Mouse (Mus musculus) CH12.LX (cell line): Measurements from ENCODE around the gene Pum1. TPM values are rescaled to one million over a fixed set of nuclear protein-coding genes. Genes with fewer than 3 reads are reported as not detected.

ENCODE experiments used
- DNase-seq: peaks from one replicate; pipeline ENCODE4 v3.0.0-alpha.2; 2013; ENCODE audit errors: extremely low read depth
- H3K27ac ChIP-seq: 2 replicates; pipeline ENCODE4 v1.5.1; 2012; ENCODE audit warnings: low read depth, mild to moderate bottlenecking, control low read depth, moderate library complexity; ENCODE audit not compliant: insufficient read depth
- H3K27me3 ChIP-seq: replicated peaks from 2 replicates; pipeline ENCODE3; 2012; ENCODE audit warnings: inconsistent platforms
- H3K36me3 ChIP-seq, 2 experiments: replicated peaks in 1 of 2; 2 replicates each; pipeline versions ENCODE3 to v1.6.1; 2012; ENCODE audit warnings: inconsistent platforms in 1 of 2, low read length in 1 of 2, mild to moderate bottlenecking in 1 of 2, mixed read lengths in 1 of 2, moderate library complexity in 1 of 2; ENCODE audit not compliant: control insufficient read depth in 1 of 2, insufficient read depth in 1 of 2
- H3K4me1 ChIP-seq, 2 experiments: 2 replicates each; pipeline ENCODE4 v1.6.1; 2012; ENCODE audit warnings: inconsistent platforms in 1 of 2, moderate library complexity in 1 of 2; ENCODE audit not compliant: insufficient read depth in 2 of 2, control insufficient read depth in 1 of 2
- H3K4me2 ChIP-seq: 2 replicates; pipeline ENCODE4 v1.6.1; 2012; ENCODE audit warnings: low read depth, mild to moderate bottlenecking, control low read depth; ENCODE audit not compliant: poor library complexity, insufficient read depth, severe bottlenecking
- H3K4me3 ChIP-seq, 3 experiments: fragments of 150-350 bp in 1 of 3; sonication (generic) in 1 of 3; replicated peaks in 1 of 3; 2 replicates each; pipeline versions ENCODE3 to v1.5.1; 2011 to 2012; ENCODE audit warnings: low read depth in 2 of 3, low read length in 2 of 3, mild to moderate bottlenecking in 2 of 3, moderate library complexity in 2 of 3, control low read depth in 1 of 3, improper control_type of control experiment in 1 of 3, inconsistent platforms in 1 of 3, mixed read lengths in 1 of 3; ENCODE audit not compliant: poor library complexity in 1 of 3
- H3K79me2 ChIP-seq: replicated peaks from 2 replicates; pipeline ENCODE4 v1.6.1; 2012; ENCODE audit warnings: mild to moderate bottlenecking, moderate library complexity; ENCODE audit not compliant: control insufficient read depth, poor library complexity, insufficient read depth, severe bottlenecking; ENCODE audit errors: extremely low read depth
- H3K9ac ChIP-seq: 2 replicates; pipeline ENCODE4 v1.6.1; 2012; ENCODE audit warnings: low read depth, mild to moderate bottlenecking, control low read depth, moderate library complexity; ENCODE audit not compliant: insufficient read depth
- H3K9me3 ChIP-seq: replicated peaks from 2 replicates; pipeline ENCODE3; 2012; ENCODE audit warnings: low read length, inconsistent platforms, mixed read lengths
- BHLHE40 ChIP-seq: IDR thresholded peaks from 2 replicates; pipeline ENCODE4 v1.6.1; 2011; ENCODE audit warnings: mild to moderate bottlenecking, low read depth, low read length, improper control_type of control experiment
- CHD2 ChIP-seq: IDR thresholded peaks from 2 replicates; pipeline ENCODE4 v1.6.1; 2011; ENCODE audit warnings: low read length, improper control_type of control experiment
- CTCF ChIP-seq, 2 experiments: IDR thresholded peaks in 1 of 2; conservative IDR thresholded peaks in 1 of 2; 2 replicates each; pipeline ENCODE4 v1.5.1; 2011 to 2012; ENCODE audit warnings: low read depth in 2 of 2, low read length in 2 of 2, improper control_type of control experiment in 1 of 2, inconsistent platforms in 1 of 2, mild to moderate bottlenecking in 1 of 2, moderate library complexity in 1 of 2
- E2F4 ChIP-seq: IDR thresholded peaks from 2 replicates; pipeline ENCODE4 v1.6.1; 2011; ENCODE audit warnings: low read depth, low read length, improper control_type of control experiment; ENCODE audit not compliant: insufficient replicate concordance
- EP300 ChIP-seq: IDR thresholded peaks from 2 replicates; pipeline ENCODE4 v1.6.1; 2011; ENCODE audit warnings: low read length, improper control_type of control experiment
- ETS1 ChIP-seq: conservative IDR thresholded peaks from 2 replicates; pipeline ENCODE4 v1.6.1; 2012; ENCODE audit warnings: low read depth, mild to moderate bottlenecking, inconsistent platforms, low read length, improper control_type of control experiment, moderate library complexity
- GABPA ChIP-seq: IDR thresholded peaks from 2 replicates; pipeline ENCODE4 v1.6.1; 2012; ENCODE audit warnings: low read depth, low read length, improper control_type of control experiment, inconsistent platforms; ENCODE audit not compliant: insufficient replicate concordance
- HCFC1 ChIP-seq: IDR thresholded peaks from 2 replicates; pipeline ENCODE4 v1.6.1; 2012; ENCODE audit warnings: low read depth, mild to moderate bottlenecking, inconsistent platforms, low read length, improper control_type of control experiment
- JUND ChIP-seq: conservative IDR thresholded peaks from 2 replicates; pipeline ENCODE4 v1.6.1; 2011; ENCODE audit warnings: low read depth, low read length, improper control_type of control experiment
- KAT2A ChIP-seq: IDR thresholded peaks from 2 replicates; pipeline ENCODE4 v1.6.1; 2012; ENCODE audit warnings: low read length, improper control_type of control experiment, inconsistent platforms; ENCODE audit not compliant: insufficient replicate concordance
- MAFK ChIP-seq: IDR thresholded peaks from 2 replicates; pipeline ENCODE4 v1.6.1; 2011; ENCODE audit warnings: low read length, improper control_type of control experiment; ENCODE audit not compliant: insufficient replicate concordance
- MAZ ChIP-seq: IDR thresholded peaks from 2 replicates; pipeline ENCODE4 v1.6.1; 2012; ENCODE audit warnings: low read depth, mild to moderate bottlenecking, inconsistent platforms, low read length, improper control_type of control experiment, moderate library complexity
- MEF2A ChIP-seq: IDR thresholded peaks from 2 replicates; pipeline ENCODE4 v1.6.1; 2014; ENCODE audit warnings: low read depth, mild to moderate bottlenecking, inconsistent platforms, low read length, improper control_type of control experiment, borderline replicate concordance
- MYC ChIP-seq: IDR thresholded peaks from 2 replicates; pipeline ENCODE4 v1.6.1; 2011; ENCODE audit warnings: low read depth, mild to moderate bottlenecking, improper control_type of control experiment, low read length
- NELFE ChIP-seq: IDR thresholded peaks from 2 replicates; pipeline ENCODE4 v1.6.1; 2011; ENCODE audit warnings: low read depth, low read length, improper control_type of control experiment
- PAX5 ChIP-seq: IDR thresholded peaks from 2 replicates; pipeline ENCODE4 v1.6.1; 2012; ENCODE audit warnings: low read length, inconsistent platforms, mixed read lengths
- POLR2AphosphoS2 ChIP-seq: IDR thresholded peaks from 2 replicates; pipeline ENCODE4 v1.6.1; 2011; ENCODE audit warnings: low read depth, low read length, improper control_type of control experiment
- RAD21 ChIP-seq: IDR thresholded peaks from 2 replicates; pipeline ENCODE4 v1.6.1; 2011; ENCODE audit warnings: low read depth, mild to moderate bottlenecking, low read length, improper control_type of control experiment, moderate library complexity
- RCOR1 ChIP-seq: conservative IDR thresholded peaks from 2 replicates; pipeline ENCODE4 v1.6.1; 2012; ENCODE audit warnings: low read depth, mild to moderate bottlenecking, inconsistent platforms, low read length, improper control_type of control experiment
- SIN3A ChIP-seq: IDR thresholded peaks from 2 replicates; pipeline ENCODE4 v1.6.1; 2012; ENCODE audit warnings: low read length, improper control_type of control experiment, inconsistent platforms
- TBP ChIP-seq: conservative IDR thresholded peaks from 2 replicates; pipeline ENCODE4 v1.6.1; 2011; ENCODE audit warnings: low read depth, low read length, improper control_type of control experiment
- ZC3H11A ChIP-seq: IDR thresholded peaks from 2 replicates; pipeline ENCODE4 v1.6.1; 2012; ENCODE audit warnings: low read depth, mild to moderate bottlenecking, inconsistent platforms, low read length, improper control_type of control experiment
- ZKSCAN1 ChIP-seq: IDR thresholded peaks from 2 replicates; pipeline ENCODE4 v1.6.1; 2012; ENCODE audit warnings: low read depth, inconsistent platforms, low read length, improper control_type of control experiment, borderline replicate concordance
- ZMIZ1 ChIP-seq: IDR thresholded peaks from 2 replicates; pipeline ENCODE4 v1.6.1; 2012; ENCODE audit warnings: low read depth, mild to moderate bottlenecking, inconsistent platforms, low read length, improper control_type of control experiment
- ZNF384 ChIP-seq: IDR thresholded peaks from 2 replicates; pipeline ENCODE4 v1.6.1; 2012; ENCODE audit warnings: low read depth, low read length, improper control_type of control experiment, inconsistent platforms
- dilution Hi-C: fragments of 300-500 bp; cut with MboI; formaldehyde crosslinking; loops from 2 replicates; pipeline ENCODE4 v1.14.3; 2020; ENCODE audit warnings: low sequenced_read_pairs; ENCODE audit not compliant: extremely low pct_unique_long_range_greater_than_20kb, extremely low pct_ligation_motif_present
- in situ Hi-C: fragments of 300-500 bp; cut with MboI; formaldehyde crosslinking; loops from 3 replicates; pipeline ENCODE4 v1.14.3; 2019; ENCODE audit warnings: low sequenced_read_pairs, low pct_ligation_motif_present, low pct_unique_long_range_greater_than_20kb, mixed read lengths
- polyA plus RNA-seq: library from polyadenylated mRNA; unstranded; fragments of >175 nt; gene quantifications from 2 replicates; pipeline ENCODE4 v1.2.1, GENCODE M21; 2012; ENCODE audit warnings: low read depth; ENCODE audit not compliant: insufficient read length
- total RNA-seq, 2 experiments: library from RNA; depleted of rRNA; stranded (reverse); fragments of 300-350 nt in 1 of 2; fragments of >200 nt in 1 of 2; gene quantifications; 2 replicates each; pipeline ENCODE4 v1.2.3; 2012 to 2014

Gene Pum1
- total and polyA plus RNA-seq, 3 experiments: 17.1 to 41.0 (median 38.0) TPM

GRCm38 (mm10) chr4:130693936-130694335 lies 30.8 kb downstream of the Pum1 start:
- peaks cover 93% of the 10 kb centered on the region for H3K79me2 ChIP-seq
- no peak overlapping the region for H3K4me2 ChIP-seq
- H3K27me3 ChIP-seq: no peaks in the 10 kb centered on the region
- H3K9ac ChIP-seq: no peak overlapping the region
- dilution Hi-C loops (no loop called here), in situ Hi-C loops (no loop called here)
- H3K4me1 ChIP-seq: peaks cover 0 to 23% of the 10 kb centered on the region in 2 experiments; a peak in 2 of 4 replicates
- H3K36me3 ChIP-seq: peaks cover 16 to 69% of the 10 kb centered on the region in 2 experiments
- no peak overlapping the region for H3K4me3 ChIP-seq
- TF ChIP-seq EP300: no peak
- TF ChIP-seq MEF2A: no peak
- TF ChIP-seq MAFK: no peak
- no peak for TF ChIP-seq POLR2AphosphoS2
- no peak for TF ChIP-seq CTCF (conservative IDR thresholded peaks at IDR 0.05 in 1 of 2, IDR thresholded peaks at IDR 0.05 in 1 of 2; ENCODE audit: low read depth in 2 of 2, low read length in 2 of 2)
- no peak for TF ChIP-seq JUND
- TF ChIP-seq ZC3H11A: no peak
- TF ChIP-seq ETS1: no peak
- no peak for TF ChIP-seq BHLHE40
- no peak for TF ChIP-seq MYC
- no peak for TF ChIP-seq GABPA
- TF ChIP-seq ZKSCAN1: no peak
- TF ChIP-seq ZNF384: no peak
- no peak for TF ChIP-seq RCOR1
- no peak for DNase-seq
- H3K9me3 ChIP-seq: no peaks in the 10 kb centered on the region
- H3K27ac ChIP-seq: no peak overlapping the region

GRCm38 (mm10) chr4:130694982-130695381 lies 31.9 kb downstream of the Pum1 start:
- no peak for DNase-seq
- Histone ChIP-seq H3K36me3 (peaks cover 20 to 70% of the 10 kb centered on the region in 2 experiments), H3K4me3 (no peak overlapping the region), H3K9ac (no peak overlapping the region), H3K79me2 (peaks cover 92% of the 10 kb centered on the region), H3K27me3 (no peaks in the 10 kb centered on the region), H3K4me2 (no peak overlapping the region), H3K27ac (no peak overlapping the region; the same call in 1 of the 2 replicates), H3K4me1 (peaks cover 0 to 23% of the 10 kb centered on the region in 2 experiments; a peak in 2 of 4 replicates), H3K9me3 (no peaks in the 10 kb centered on the region)
- TF ChIP-seq E2F4 (no peak), POLR2AphosphoS2 (no peak)
- in situ Hi-C loops: no loop called here
- dilution Hi-C loops: no loop called here

GRCm38 (mm10) chr4:130701061-130701460 lies 37.9 kb downstream of the Pum1 start:
- Histone ChIP-seq H3K27me3 (no peaks in the 10 kb centered on the region), H3K9me3 (no peaks in the 10 kb centered on the region), H3K27ac (no peak overlapping the region), H3K79me2 (peaks cover 91% of the 10 kb centered on the region), H3K9ac (no peak overlapping the region), H3K36me3 (peaks cover 46 to 75% of the 10 kb centered on the region in 2 experiments), H3K4me3 (no peak overlapping the region), H3K4me1 (no peaks in the 10 kb centered on the region), H3K4me2 (no peak overlapping the region)
- dilution Hi-C loops (no loop called here), in situ Hi-C loops (no loop called here)
- DNase-seq: no peak
- no peak for TF ChIP-seq MAZ
- no peak for TF ChIP-seq ZNF384
- no peak for TF ChIP-seq KAT2A
- TF ChIP-seq ETS1: no peak
- no peak for TF ChIP-seq CHD2
- no peak for TF ChIP-seq ZMIZ1
- no peak for TF ChIP-seq HCFC1
- no peak for TF ChIP-seq CTCF (conservative IDR thresholded peaks at IDR 0.05 in 1 of 2, IDR thresholded peaks at IDR 0.05 in 1 of 2; ENCODE audit: low read depth in 2 of 2, low read length in 2 of 2)
- TF ChIP-seq TBP: no peak
- no peak for TF ChIP-seq SIN3A
- TF ChIP-seq PAX5: no peak
- TF ChIP-seq ZC3H11A: no peak
- TF ChIP-seq RAD21: no peak
- TF ChIP-seq NELFE: no peak
